Mouse (Mus musculus) ES-Bruce4 (cell line): ENCODE measurements around the gene Map2k6.

Experiments used
- CTCF ChIP-seq: IDR thresholded peaks from one replicate; pipeline ENCODE4 v1.8.1; 2011; ENCODE audit warnings: low read depth, low read length
- EP300 ChIP-seq: IDR thresholded peaks from 2 replicates; pipeline ENCODE4 v1.6.1; 2011; ENCODE audit warnings: low read depth, low read length; ENCODE audit not compliant: insufficient read depth
- POLR2A ChIP-seq: IDR thresholded peaks from one replicate; pipeline ENCODE4 v1.8.1; 2011; ENCODE audit warnings: low read length; ENCODE audit not compliant: insufficient read depth

GRCm38 (mm10) chr11:110369312-110370019 lies 29.5 kb upstream of the Map2k6 start:
- TF ChIP-seq CTCF (no peak), POLR2A (no peak), EP300 (0 out of 2 replicates have a peak, but pooled peaks have one; percentile 52)
